Mouse (Mus musculus): ENCODE results near the gene Synrg.
A peak's percentile ranks its signal among the peaks of the same experiment; 100 is the strongest.

Gene Synrg

DNA sequence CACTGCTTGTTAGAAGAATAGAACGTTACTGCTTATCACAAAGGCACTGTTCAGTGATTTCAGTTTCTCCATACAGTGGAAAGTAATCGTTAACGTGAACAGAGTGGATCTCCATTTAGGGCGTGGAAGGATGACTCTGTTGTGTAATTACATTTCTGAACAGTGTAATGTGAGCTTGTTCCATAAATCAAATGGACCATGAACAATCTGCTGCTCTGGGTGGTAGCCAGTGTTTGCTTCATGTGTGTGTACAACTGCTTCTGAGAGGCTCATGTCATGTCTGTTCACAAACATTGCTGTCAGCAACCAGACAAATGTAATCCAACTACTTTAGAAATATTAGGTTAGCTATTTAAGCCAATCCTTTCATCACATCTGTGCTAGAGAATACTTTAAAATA lies 27.5 kb downstream of the Synrg start:
- DNase-seq (ENCODE audit: low read depth): no peak

DNA sequence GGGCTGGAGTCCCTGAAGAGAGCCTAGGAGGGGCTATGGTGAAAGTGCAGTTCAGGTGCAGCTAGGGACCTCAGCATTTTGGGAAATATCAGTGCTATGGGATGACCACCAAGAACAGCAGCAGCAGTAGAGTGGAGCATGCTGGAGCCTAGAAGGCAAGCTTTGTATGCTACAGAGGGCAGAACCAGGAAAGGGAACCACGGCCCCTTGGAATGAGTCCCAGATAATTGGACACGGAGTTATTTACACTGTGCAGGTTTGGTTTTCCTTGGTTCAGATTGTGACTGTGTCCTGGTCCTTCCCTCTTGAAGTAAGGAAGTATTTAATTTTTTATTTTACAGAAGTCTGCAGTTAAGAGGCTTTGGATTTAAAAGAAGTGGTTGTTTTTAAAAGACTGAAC lies 29.2 kb downstream of the Synrg start:
- no peak for DNase-seq (ENCODE audit: low read depth)

DNA sequence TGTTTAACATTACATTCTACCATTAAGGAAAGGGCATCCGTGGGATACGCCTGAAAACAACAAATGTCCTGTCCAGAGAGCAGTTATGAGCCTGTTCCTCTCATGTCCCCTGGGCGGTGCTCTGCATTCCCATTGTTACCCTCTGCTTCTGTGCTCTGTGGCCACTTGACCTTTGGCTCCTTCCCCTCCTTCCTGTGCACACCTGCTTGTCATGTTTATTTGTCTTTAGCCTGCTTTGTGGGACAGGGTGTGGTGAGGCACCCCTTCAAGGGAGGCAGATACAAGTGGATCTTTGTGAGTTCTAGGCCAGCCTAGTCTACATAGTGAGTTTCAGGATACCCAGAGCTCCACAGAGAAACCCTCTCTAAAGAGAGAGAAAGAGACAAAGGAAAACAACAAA lies 30.3 kb downstream of the Synrg start:
- no peak for DNase-seq (ENCODE audit: low read depth)

GRCm38 (mm10) chr11:83995535-83995950 lies 31.3 kb downstream of the Synrg start:
- DNase-seq (ENCODE audit: low read depth): no peak

DNA sequence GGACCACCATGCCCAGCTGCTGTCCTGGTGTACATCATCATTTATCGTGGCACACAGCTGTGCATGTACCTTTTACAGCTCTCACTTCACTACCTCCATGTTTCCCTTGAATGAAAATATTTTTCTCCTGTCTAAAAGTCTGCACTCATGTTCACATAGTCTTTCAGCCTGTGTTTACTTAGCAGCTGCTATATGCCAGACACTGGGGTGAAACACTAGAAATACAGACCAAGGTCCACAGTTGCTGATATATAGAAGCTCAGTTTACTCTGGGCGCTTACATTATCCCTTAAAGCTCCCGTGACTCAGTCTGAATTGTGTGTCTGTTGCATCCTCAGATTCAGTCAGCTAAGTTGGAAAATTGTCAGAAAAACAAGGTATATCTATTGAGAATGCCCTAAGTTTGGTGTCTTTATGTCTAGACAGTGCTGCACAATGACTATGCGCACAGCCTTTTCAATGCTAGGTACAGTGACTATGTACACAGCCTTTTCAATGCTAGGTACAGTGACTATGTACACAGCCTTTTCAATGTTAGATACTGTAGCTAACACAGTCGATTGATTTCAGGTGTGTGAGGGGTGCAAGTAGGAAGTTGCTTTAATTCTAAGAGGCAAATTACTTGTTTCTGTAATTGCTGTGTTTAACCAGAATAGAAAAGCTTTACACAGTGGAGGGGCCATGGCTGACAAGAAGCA lies 33.1 kb downstream of the Synrg start:
- DNase-seq (ENCODE audit: low read depth): no peak

DNA sequence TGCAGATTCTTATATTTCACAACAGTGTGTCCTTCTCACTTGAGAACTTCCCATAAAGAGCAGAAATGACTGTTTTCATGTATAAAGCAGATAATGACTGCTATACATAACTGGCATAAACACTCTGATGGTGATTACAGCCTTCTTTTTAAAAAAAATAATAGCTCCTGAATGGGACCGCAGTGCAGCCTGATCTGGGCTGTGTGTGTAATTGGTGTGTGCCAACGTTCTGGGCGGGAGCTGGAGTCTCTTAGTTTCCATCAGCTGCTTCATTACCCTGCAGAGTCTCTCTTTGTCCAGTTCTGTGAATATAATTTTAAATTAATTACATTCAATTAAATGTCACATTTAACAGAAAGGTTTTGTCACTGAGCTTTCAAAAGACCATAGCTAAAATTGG lies 34.8 kb downstream of the Synrg start:
- no peak for DNase-seq (ENCODE audit: low read depth)

DNA sequence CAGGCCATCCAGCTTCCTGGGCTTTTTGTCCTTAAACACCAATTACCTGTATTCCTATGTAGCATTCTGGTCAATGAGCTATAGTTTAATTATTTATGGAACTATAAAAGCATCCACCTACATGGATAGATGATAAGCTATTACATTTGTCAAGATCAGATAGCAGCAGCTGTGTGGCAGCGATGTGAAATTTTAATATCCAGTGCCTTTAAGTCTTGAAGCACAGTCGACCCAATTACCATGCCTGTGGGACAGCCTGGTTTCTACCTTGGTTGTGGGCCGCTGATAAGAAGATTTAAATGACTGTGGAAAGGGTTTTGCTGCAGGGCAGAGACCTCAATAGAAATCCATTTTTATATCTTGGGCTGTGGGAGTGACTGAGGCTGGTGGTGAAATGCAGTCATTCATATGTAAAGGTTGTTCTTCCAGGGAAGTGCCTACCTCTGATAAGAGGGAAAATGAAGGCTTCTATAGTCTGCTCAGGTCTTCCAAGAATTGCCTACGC lies 35.2 kb downstream of the Synrg start:
- no peak for DNase-seq (ENCODE audit: low read depth)

- no peak for DNase-seq (ENCODE audit: low read depth)
Measured at GRCm38 (mm10) chr11:84001257-84001656, 37.0 kb downstream of the Synrg start.

GRCm38 (mm10) chr11:84003986-84004385 lies 39.8 kb downstream of the Synrg start:
- no peak for DNase-seq (ENCODE audit: low read depth)

- no peak for DNase-seq (ENCODE audit: low read depth)
Measured at GRCm38 (mm10) chr11:84009001-84009400, 44.8 kb downstream of the Synrg start.

GRCm38 (mm10) chr11:84010411-84010810 lies 46.2 kb downstream of the Synrg start:
- DNase-seq (ENCODE audit: low read depth): no peak

DNA sequence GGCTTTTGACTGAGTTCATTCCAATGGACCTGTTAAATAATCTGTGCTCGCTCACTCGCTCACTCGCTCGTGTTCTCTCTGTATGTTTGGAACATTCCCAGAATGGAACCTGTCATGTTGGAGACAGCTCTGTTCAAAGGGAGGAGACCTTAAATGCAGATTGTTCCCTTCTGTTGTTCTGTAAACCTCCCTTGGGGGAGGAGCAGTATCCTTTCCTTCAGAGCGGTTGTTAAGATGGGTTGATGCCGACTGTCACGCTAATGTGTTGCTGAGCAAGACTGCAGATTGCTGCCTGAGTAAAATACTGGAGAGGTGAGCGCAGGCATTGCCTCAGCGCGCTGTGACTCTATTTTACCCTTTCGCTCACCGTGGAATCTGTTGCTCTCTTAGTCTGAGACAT lies 46.8 kb downstream of the Synrg start:
- DNase-seq (ENCODE audit: low read depth): no peak

- no peak for DNase-seq (ENCODE audit: low read depth)
Measured at GRCm38 (mm10) chr11:84011576-84011975, 47.3 kb downstream of the Synrg start.

DNA sequence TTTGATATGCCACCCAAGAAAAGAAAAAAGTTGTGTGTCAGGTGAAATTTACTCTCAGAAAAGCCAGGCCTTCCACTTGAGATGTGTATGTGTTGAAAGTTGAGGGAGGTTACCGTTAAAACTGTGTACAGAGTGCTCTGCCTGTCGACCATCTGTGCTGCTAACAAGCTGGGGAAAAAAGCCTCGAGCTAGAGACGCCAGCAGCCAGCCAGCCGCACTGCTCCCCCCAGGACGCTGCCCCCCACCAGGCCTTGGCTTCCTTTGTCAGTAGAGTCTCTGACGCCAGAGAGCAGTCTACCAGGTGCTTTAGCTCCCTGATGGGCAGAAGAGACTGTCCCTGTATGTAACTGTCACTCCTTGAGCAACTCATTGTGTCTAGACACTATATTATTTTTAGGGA lies 48.9 kb downstream of the Synrg start:
- DNase-seq (ENCODE audit: low read depth): no peak

DNA sequence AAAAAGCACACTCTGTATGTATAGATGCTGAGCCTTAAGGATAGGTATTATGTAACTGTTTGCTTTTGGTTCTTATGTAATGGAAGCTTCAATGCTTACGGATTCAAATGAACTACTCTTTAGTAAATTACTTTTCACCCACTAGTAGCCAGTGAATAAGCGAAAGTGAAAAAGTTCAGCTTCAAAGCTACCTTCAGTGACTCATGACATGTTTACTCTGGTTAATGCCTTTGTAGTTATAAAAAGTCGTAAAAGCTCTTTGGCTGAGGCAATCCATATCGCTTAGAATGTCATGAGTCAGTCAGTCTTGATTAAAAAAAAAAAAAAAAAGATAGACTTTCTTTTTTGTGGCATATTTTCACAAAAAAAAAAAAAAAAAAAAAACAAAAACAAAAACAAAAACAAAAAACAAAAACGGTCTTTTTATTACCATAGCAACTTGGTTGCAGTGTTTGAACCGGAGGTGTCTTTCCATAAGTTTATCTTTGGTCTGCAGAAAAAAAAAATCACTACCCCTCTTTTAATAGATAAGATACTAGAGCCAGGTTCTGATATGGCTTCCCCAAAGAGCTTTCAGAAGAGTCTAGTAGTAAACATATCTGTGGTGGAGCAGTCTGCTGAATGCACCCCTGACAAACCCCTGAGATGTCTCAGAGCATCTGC lies 52.0 kb downstream of the Synrg start:
- DNase-seq (ENCODE audit: low read depth): no peak

- DNase-seq (ENCODE audit: low read depth): no peak
Measured at GRCm38 (mm10) chr11:84016810-84017508, 52.7 kb downstream of the Synrg start.

DNA sequence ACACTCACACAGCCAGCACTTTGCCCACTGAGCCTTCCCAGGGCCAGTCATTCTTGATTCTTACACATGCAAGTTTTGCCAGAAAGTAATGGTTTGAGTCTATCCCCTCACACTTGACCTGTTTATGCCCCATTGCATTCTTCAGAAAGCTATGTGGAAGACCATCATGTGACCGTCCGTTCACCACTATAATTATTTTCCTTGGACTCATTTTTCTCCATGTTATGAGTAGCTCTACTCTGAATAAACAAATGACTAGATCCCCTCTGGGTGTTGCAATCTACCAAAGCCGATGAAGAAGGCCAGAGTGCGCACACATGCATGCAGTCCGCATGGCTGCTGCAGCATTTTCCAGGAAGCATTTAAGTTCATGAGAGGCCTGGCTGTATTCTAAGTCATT lies 63.0 kb downstream of the Synrg start:
- DNase-seq (ENCODE audit: low read depth): no peak

DNA sequence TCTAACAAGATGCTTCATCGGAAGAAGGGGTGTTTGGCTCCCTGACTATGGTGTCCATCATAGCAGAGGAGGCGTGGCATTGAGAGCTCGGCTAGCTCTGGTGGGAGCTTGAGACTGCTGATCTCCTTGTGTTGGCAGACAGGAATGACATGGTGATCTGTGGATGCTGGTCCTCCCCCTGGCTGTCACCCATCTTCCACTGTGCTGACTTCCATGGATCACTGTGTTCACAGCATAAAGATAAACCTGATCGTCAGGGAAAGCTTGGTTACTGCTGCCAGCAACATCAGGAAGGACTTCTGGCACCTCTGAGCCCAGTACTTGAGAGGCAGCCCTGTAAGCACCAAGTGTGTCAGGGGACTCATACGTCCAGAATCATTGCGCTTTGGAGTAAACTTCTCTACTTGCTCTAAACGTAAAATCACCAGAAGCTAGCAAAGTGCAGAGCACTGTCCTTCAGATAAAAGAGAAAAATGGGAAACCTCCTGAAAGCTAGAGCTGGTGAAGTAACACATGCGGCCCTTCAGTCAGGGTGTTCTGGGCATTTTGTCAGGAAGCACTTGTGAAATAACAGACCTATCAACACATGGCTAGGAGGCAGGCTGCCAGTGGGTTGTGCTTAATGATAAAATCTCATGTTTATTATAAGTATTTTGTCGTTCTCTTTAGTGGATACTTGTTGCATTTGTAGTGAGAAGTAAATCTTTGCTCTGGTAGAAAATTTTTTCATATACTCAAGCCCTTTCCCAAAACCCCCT lies 64.2 kb downstream of the Synrg start:
- DNase-seq (ENCODE audit: low read depth): no peak

DNA sequence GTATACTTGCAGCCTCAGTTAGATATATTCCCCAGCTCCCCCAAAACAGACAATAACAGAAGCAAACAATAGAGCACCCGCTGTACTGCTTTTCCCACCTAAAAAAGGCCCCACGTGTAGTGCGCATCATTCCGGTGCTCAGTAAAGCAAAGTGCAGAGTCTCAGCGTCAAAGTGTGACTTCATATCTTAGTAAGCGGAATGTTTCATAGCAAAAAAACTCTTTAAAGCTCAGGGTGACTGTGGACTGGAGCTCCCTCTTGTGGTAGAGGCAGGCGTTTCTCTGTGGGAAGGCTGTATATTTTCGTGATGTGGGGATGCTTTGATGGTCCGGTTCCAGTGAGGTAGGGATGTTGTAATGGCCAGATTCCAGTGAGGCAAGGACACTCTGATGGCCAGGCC lies 67.7 kb downstream of the Synrg start:
- peak; percentile 56 for DNase-seq (ENCODE audit: low read depth)

DNA sequence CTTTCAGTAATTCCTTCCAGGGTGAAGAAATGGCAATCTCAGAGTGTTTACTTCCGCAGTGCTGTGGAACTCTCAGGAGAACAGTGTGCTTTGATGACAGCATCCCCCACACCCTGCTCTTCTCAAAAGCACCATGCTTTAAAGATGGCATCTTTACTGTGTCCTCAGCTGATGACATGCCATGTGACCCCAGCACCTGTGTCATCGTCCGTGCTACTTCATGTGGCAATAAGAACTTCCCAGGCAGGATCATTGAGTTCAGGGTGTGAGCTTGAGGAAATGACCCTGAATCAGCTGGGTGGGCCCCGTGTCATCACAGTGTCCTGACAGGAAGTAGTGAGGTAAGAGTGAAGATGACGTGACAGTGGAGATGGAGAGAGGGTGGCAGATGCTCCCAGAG lies 68.3 kb downstream of the Synrg start:
- no peak for DNase-seq (ENCODE audit: low read depth)

DNA sequence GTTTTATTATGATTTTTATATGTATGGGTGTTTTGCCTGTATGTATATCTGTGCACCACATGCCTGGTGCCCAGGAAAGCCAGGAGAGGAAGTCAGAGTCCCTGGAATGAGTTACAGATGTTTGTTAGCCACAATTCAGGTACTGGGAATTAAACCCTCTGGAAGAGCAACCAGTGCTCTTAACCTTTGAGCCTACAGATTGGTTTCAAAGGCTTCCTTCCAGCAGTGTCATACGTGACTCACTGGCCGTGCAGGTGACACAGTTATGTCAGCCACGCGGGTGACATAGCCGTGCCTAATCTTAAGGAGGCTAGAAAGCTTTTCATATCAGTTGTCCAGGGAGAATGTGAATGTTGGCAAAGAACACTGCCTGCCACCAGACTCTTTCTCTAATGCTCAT lies 69.4 kb downstream of the Synrg start:
- no peak for DNase-seq (ENCODE audit: low read depth)

- no peak for DNase-seq (ENCODE audit: low read depth)
Measured at GRCm38 (mm10) chr11:84040621-84041020, 76.4 kb downstream of the Synrg start.
